Mouse (Mus musculus) retina, postnatal 7 days (tissue): Measurements from ENCODE around the gene Dhx33.

Experiments used
- DNase-seq: peaks from one replicate; pipeline ENCODE4 v3.0.0-alpha.2; 2012; ENCODE audit warnings: low read depth, low spot score

Dhx33 gene

DNA sequence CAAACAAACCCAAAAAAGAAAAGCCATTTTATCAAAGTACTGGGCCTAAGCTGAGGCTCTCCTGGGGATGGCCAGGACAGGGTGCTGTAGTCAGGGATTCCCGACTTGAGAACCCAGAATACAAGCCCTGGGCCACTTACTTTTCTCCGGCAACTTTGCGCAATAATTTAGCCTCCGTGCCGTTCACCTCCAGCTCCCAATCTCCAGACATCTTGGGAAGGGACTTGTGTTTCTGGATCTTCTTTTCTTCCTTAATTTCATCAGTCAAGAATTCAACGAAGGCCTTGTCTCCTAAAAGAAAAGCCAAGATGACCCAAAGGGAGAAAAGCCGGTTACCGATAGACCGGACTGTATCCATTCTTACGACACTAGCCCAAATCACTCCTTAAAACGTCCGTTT lies 22.2 kb downstream of the Dhx33 start:
- no peak for DNase-seq

DNA sequence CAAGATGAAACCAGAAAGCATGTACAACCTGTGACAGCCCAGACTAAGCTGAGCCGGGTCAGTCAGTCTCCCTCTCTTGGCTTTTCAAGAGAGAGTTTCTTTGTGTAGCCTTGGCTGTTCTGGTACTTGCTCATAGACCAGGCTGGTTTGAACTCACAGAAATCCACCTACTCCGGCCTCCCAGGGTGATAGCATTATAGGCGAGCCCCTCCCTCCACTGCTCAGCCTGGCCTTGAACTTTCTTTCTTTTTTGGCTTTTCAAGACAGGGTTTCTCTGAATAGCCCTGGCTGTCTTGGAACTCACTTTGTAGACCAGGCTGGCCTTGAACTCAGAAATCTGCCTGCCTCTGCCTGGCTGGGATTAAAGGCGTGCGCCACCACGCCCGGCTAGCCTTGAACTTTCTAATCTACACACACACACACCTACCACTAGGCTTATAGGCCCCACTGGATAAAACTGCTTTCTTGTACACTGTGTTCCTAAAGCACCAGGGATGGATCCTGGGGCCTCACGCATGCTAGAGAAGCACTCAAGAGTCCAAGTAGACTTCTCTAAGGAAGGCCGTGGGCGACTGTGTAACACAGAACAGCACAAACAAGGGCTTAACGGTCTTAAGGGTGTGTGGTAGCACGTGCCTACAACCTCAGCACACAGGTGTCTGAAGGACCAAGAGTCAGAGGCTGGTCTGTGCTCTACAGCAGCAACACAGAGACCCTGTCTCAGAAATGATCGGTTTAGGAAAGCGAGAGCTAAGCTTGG lies 23.3 kb downstream of the Dhx33 start:
- no peak for DNase-seq

- DNase-seq, result no peak
These were observed 24.0 kb downstream of the Dhx33 start for GRCm38 (mm10) chr11:70980232-70980631.

- no peak for DNase-seq
These were observed 26.9 kb downstream of the Dhx33 start for GRCm38 (mm10) chr11:70977293-70977692.

DNA sequence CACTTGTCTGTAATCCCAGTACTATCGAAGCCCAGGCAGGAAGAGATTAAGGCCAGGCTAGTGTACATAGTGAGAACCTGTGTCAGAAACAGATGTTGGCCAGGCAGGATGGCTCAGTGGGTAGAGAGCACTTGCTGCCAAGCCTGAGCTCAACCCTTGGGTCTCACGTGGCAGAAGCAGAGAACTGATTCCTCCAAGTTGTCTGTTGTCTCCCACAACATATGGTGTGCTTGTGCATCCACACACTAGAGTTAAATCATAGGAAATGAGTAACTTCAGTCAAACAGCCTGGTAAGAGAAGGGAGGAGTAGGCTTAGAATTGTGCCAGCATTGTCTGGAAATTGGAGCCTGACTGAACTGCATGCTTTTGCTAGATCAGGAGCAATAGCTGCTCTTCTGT lies 29.0 kb downstream of the Dhx33 start:
- DNase-seq, result no peak

DNA sequence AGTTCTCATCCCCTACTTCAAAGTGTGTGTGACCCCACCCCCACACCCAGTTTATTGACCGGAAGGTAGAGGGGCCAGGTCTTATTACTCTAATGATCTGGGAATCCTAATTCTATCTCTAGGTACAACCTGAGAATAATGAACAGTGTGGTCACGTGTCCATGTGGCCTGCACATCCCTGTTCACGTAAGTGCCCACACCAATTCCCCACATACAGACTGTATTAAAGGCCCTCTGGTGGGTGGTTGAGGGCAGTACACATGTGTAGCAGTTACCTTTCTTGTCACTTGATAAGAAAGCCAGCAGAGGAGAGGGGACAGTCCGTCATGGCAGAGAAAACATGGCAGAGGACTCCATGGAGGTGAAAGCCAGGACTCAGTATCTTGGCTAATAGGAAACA lies 30.3 kb downstream of the Dhx33 start:
- no peak for DNase-seq

GRCm38 (mm10) chr11:70972586-70972985 lies 31.7 kb downstream of the Dhx33 start:
- no peak for DNase-seq

- DNase-seq, result no peak
These were observed 33.4 kb downstream of the Dhx33 start for GRCm38 (mm10) chr11:70970560-70971540.

GRCm38 (mm10) chr11:70969821-70970559 lies 34.2 kb downstream of the Dhx33 start, which contains the start of the genes Nup88 and Rpain:
TSS of gene Nup88 (minus strand) at chr11:70969973.
TSS of gene Rpain (plus strand) at chr11:70970213.
- DNase-seq, result peak; percentile 93

GRCm38 (mm10) chr11:70969271-70969794 lies 34.9 kb downstream of the Dhx33 start:
- no peak for DNase-seq

GRCm38 (mm10) chr11:70964222-70964907 lies 39.9 kb downstream of the Dhx33 start:
- no peak for DNase-seq

- no peak for DNase-seq
These were observed 43.3 kb downstream of the Dhx33 start for GRCm38 (mm10) chr11:70960786-70961554.

GRCm38 (mm10) chr11:70954711-70955110 lies 49.5 kb downstream of the Dhx33 start:
- DNase-seq, result no peak

DNA sequence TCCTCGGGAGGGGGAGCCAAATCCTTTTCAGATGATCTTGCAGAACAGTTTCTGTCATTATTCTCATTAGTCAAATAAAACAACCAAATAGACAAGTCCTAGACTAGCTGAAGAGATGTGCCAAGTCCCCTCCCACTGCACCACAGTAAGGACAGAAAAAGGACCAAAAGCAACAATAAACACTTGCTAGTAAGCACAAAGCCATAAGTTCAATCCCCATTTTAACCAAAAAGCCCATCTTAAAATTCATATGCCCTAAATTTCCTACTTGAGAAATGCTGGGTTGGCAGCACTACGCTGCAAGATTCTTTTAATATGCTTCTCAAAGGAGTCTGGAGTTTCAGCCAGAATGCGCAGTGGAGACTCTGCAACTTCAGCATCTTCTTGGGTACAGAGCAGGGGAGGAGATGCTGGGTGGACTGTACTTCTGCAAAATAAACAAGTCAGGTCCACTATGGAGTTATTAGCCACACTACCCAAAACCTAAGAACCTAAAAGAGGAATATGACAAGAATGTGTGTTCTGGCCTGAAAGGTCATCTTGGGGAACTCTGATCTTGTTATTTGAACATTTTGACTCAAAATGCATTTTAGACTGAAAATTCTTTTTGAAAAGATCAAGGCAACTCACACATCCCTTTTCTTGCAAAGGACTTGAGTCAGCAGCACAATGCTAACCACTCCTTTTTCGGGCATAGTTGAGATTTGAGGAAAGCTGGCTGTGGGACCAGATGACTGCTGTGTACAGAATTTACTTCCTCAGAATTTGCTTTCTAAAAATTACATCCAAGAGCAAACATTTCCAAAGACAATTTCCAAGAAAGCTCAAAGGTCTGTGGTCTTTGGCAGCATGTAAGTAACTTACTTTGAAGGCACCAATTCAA lies 59.1 kb downstream of the Dhx33 start:
- DNase-seq, result no peak

DNA sequence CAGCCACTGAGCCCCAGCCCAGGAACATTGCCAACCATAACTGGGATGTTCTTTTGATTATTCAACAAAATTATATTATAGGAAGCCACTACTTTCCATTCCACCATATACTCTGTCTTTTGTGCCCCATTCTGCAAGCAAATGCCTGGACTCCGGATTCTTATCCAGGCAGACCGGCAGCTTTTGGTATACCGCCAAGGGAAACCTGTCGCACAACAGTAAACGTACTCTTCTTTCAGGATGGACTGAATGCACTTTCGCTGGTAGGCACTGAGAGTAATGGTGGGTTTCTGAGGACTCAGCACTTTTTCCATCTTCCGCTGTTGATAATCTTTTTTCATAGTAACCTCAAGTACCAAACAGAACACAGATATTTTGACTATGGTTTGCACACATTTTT lies 60.6 kb downstream of the Dhx33 start:
- no peak for DNase-seq

GRCm38 (mm10) chr11:70942596-70942995 lies 61.6 kb downstream of the Dhx33 start:
- no peak for DNase-seq

GRCm38 (mm10) chr11:70935316-70935715 lies 68.9 kb downstream of the Dhx33 start:
- DNase-seq, result no peak
